Mouse (Mus musculus) midbrain, embryonic 15.5 days (tissue): ENCODE data around the gene Csdc2. TPM values are rescaled to one million over a fixed set of nuclear protein-coding genes. Genes with fewer than 3 reads are reported as not detected.
"Not testable (repeated sequence)": the region's sequence is repeated elsewhere in the genome, so short reads cannot be mapped to it uniquely, and the experiment has no call there.

Experiments
- ATAC-seq: fragments of 200-750 bp; cut with Nextera tagmentation; replicated peaks from 2 replicates; pipeline ENCODE4 v1.8.0; 2017; ENCODE audit warnings: moderate TSS enrichment
- H3K27ac ChIP-seq: fragments of 300-500 bp; sonication (generic); 2 replicates; pipeline ENCODE4 v1.5.1; 2015; ENCODE audit warnings: mild to moderate bottlenecking, inconsistent platforms
- H3K27me3 ChIP-seq: fragments of 300-500 bp; sonication (generic); replicated peaks from 2 replicates; pipeline ENCODE4 v1.6.1; 2015; ENCODE audit warnings: inconsistent platforms
- H3K36me3 ChIP-seq: fragments of 300-500 bp; sonication (generic); replicated peaks from 2 replicates; pipeline ENCODE4 v1.6.1; 2015; ENCODE audit warnings: inconsistent platforms
- H3K4me1 ChIP-seq: fragments of 300-500 bp; sonication (generic); 2 replicates; pipeline ENCODE4 v1.6.1; 2015; ENCODE audit warnings: inconsistent platforms
- H3K4me2 ChIP-seq: fragments of 300-500 bp; sonication (generic); 2 replicates; pipeline ENCODE4 v1.6.1; 2015; ENCODE audit warnings: inconsistent platforms, mild to moderate bottlenecking, moderate library complexity
- H3K4me3 ChIP-seq: fragments of 300-500 bp; sonication (generic); 2 replicates; pipeline ENCODE4 v1.5.1; 2015; ENCODE audit warnings: mild to moderate bottlenecking, inconsistent platforms
- H3K9ac ChIP-seq: fragments of 300-500 bp; sonication (generic); 2 replicates; pipeline ENCODE4 v1.6.1; 2015; ENCODE audit warnings: mild to moderate bottlenecking, inconsistent platforms
- H3K9me3 ChIP-seq: fragments of 300-500 bp; sonication (generic); 2 replicates; pipeline ENCODE4 v1.6.1; 2016; ENCODE audit warnings: inconsistent platforms
- WGBS: fragments of 180-500 bp; shearing (Covaris S2); methylation state at CpG from one replicate; pipeline ENCODE4 v1.1.7; 2015; ENCODE audit warnings: mixed read lengths; 5-methylcytosine and 5-hydroxymethylcytosine counted together
- polyA plus RNA-seq: library from polyadenylated mRNA; unstranded; fragments of >200 nt; fragmentation: Nextera tagmentation; extraction: Ambion mirVana; gene quantifications from 2 replicates; pipeline ENCODE4 v1.2.1, GENCODE M21; 2015

Csdc2 gene
- polyA plus RNA-seq, 1 experiment from 2014 or later, result 250 TPM

DNA sequence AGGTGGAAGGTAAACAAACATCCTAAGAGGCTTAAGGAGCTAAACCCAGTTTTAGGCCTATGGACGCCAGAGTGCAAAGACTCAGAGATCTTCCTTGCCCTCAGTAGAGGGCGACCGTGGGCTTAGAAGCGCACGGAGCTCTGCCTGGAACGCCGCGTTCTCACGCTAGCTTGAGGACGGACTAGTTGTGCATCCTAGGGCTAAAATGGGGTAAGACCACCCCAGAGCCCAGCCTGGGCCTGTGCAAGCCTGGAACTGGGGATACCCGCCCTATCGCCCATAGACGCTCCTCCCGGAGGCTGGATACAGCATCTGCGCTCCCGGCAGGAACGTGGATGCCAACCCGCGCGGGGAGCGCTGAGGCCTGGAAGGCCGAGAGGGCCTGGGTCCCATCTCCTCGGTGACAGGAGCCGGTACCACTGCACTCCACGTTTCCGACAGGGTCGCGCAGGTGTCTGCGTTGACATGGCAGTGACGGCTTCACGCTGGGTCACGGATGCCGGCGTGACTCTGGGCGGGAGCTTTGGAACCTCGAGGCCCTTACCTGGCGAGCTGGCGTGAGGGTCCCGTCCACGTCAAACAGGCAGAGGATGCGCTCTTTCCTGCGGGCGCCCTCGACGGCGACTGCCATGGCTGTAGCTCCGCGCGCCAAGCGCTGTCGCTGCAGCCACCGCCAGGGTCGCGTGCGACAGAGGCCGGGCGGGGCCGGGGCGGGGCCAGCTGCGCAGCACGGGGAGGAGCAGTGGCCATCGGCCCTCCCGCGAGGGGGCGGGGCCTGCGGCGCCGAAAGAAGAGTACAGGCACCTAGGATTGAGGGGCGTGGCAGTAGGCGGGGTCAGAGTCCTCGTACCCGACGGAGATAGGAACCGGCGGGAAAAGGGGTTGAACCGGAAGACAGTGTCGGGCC is 23.9 kb downstream of the Csdc2 start, which contains the start of gene Pmm1:
Pmm1 (minus strand) TSS at position 760 of the 907 bp plus-strand sequence.
- Histone ChIP-seq H3K36me3 (peaks cover 1% of the 10 kb centered on the region), H3K4me1 (peaks cover 7% of the 10 kb centered on the region), H3K4me3 (peak within 1 kb of the TSS; percentile 51), H3K9me3 (no peaks in the 10 kb centered on the region), H3K27ac (peak within 1 kb of the TSS; percentile 87), H3K27me3 (no peaks in the 10 kb centered on the region), H3K9ac (peak within 1 kb of the TSS; percentile 57), H3K4me2 (peak within 1 kb of the TSS; percentile 75)
- WGBS, result under 1% methylated on average over 76 of the region's 77 CpGs
- ATAC-seq, result peak; percentile 97

- Histone ChIP-seq H3K36me3 (no peaks in the 10 kb centered on the region), H3K4me3 (peak overlapping the region; percentile 51), H3K9ac (peak overlapping the region; percentile 25; the same call in 1 of the 2 replicates), H3K4me1 (peaks cover 7% of the 10 kb centered on the region), H3K9me3 (no peaks in the 10 kb centered on the region), H3K27ac (peak overlapping the region; percentile 87), H3K4me2 (peak overlapping the region; percentile 75), H3K27me3 (no peaks in the 10 kb centered on the region)
- 4% methylated on average over 7 of the region's 8 CpGs for WGBS
- no peak; the same call in 1 of the 2 replicates for ATAC-seq
Observed at GRCm38 (mm10) chr15:81961078-81961451, 24.5 kb downstream of the Csdc2 start.

GRCm38 (mm10) chr15:81964262-81964661 is 27.7 kb downstream of the Csdc2 start:
- 70% methylated on average over 1 of the region's 1 CpGs for WGBS
- H3K36me3 ChIP-seq, result no peaks in the 10 kb centered on the region
- H3K4me3 ChIP-seq, result no peak overlapping the region
- H3K4me2 ChIP-seq, result no peak overlapping the region
- no peaks in the 10 kb centered on the region for H3K9me3 ChIP-seq
- no peak overlapping the region for H3K27ac ChIP-seq
- ATAC-seq, result no peak
- no peaks in the 10 kb centered on the region for H3K27me3 ChIP-seq
- H3K4me1 ChIP-seq, result peaks cover 7% of the 10 kb centered on the region
- no peak overlapping the region for H3K9ac ChIP-seq

DNA sequence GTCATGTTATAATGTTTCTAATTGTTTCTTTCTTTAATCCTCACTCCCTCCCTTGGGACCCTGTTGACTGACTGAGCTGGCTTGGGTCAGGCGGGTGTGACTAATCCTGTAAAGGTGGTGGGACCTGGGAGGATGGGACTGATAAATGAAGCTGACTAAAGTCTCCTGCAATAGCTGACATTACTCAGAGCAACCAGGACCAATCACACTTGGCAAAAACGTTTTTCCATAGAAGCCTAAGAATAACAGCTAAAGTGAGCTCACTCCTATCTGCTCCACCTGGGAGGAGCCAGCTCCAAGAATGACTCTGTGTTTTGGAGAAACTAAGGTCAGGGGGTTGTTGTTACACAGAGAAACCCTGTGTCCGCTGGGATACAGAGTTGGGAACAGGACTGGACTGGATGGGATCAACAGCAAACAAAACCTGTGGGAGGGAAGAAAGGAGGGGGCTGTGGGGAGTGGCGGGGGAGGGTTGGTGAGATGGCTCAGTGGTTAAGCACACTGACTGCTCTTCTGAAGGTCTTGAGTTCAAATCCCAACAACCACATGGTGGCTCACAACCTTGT is 28.5 kb downstream of the Csdc2 start:
- no peaks in the 10 kb centered on the region for H3K27me3 ChIP-seq
- no peak overlapping the region for H3K4me2 ChIP-seq
- H3K4me3 ChIP-seq, result no peak overlapping the region
- no peak for ATAC-seq
- H3K9ac ChIP-seq, result no peak overlapping the region
- H3K4me1 ChIP-seq, result no peaks in the 10 kb centered on the region
- H3K9me3 ChIP-seq, result no peaks in the 10 kb centered on the region
- H3K36me3 ChIP-seq, result no peaks in the 10 kb centered on the region
- 43% methylated on average over 4 of the region's 4 CpGs for WGBS
- no peak overlapping the region for H3K27ac ChIP-seq

DNA sequence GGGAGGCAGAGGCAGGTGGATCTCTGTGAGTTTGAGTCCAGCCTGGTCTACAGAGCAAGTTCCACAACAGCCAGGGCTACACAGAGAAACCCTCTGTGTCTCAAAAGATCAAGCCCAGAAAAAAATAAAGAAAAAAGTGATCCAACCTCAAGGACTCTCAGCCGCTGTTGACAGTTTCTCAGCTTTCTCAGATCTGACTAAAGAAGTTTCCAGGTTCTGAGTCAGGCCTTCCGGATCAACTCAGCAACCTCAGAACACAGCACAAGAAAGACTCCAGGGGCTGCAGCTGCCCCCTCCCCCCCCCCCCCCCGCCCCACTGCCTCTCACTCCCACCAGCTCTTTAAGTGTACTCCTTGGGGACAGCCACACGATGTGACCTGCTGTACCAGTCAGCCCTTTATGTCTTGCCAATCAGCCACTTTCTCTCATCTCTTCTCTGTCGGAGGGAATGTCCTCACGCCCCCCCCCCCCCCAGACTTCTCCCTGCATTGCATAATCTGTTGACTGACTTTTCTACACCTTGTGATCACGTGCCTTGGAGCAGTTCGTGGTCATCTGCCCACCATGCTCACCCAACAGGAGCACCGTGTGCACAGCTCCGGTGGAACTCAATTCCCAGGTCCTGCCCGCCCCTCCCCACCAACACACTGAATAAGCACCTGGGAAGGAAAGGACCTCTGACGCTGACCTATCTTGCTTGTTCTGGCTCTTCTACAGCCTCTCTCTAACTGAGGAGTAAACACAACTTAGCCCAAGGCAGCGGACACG is 29.7 kb downstream of the Csdc2 start:
- no peaks in the 10 kb centered on the region for H3K4me1 ChIP-seq
- no peaks in the 10 kb centered on the region for H3K27me3 ChIP-seq
- no peak overlapping the region for H3K9ac ChIP-seq
- H3K9me3 ChIP-seq, result no peaks in the 10 kb centered on the region
- H3K36me3 ChIP-seq, result no peaks in the 10 kb centered on the region
- no peak overlapping the region for H3K4me2 ChIP-seq
- H3K4me3 ChIP-seq, result no peak overlapping the region
- WGBS, result 85% methylated on average over 12 of the region's 14 CpGs
- no peak overlapping the region for H3K27ac ChIP-seq
- no peak for ATAC-seq

DNA sequence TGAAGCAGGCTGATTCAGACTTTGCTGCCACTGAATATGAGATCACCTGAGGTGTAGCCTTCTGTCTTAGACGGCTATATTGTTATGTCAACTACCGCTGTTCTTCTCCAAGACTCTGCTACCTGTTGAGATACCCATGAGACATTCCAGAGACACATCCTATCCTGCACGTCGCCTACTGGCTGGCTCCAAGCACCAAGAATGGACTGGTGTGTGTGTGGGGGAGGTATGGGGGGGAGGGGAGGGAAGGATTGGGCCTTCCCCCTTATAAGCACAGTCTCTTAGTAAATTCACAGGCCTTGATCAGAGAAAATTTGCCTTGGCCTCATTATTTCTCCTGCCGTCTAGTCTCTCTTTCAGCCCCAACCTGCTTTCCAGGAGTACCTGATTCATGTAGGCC is 31.3 kb downstream of the Csdc2 start:
- WGBS, result 88% methylated on average over 5 of the region's 5 CpGs
- H3K4me2 ChIP-seq, result no peak overlapping the region
- no peak for ATAC-seq
- H3K9me3 ChIP-seq, result 0 out of 2 replicates have a peak, but pooled peaks cover 2% of the 10 kb centered on the region
- no peak overlapping the region for H3K4me3 ChIP-seq
- H3K27ac ChIP-seq, result no peak overlapping the region
- H3K4me1 ChIP-seq, result no peaks in the 10 kb centered on the region
- H3K9ac ChIP-seq, result no peak overlapping the region
- no peaks in the 10 kb centered on the region for H3K36me3 ChIP-seq
- no peaks in the 10 kb centered on the region for H3K27me3 ChIP-seq

- no peaks in the 10 kb centered on the region for H3K27me3 ChIP-seq
- H3K27ac ChIP-seq, result no peak overlapping the region
- H3K4me1 ChIP-seq, result no peaks in the 10 kb centered on the region
- ATAC-seq, result no peak
- no peak overlapping the region for H3K9ac ChIP-seq
- no peak overlapping the region for H3K4me3 ChIP-seq
- 80% methylated on average over 2 of the region's 2 CpGs for WGBS
- 0 out of 2 replicates have a peak, but pooled peaks cover 2% of the 10 kb centered on the region for H3K9me3 ChIP-seq
- no peak overlapping the region for H3K4me2 ChIP-seq
- no peaks in the 10 kb centered on the region for H3K36me3 ChIP-seq
Observed at GRCm38 (mm10) chr15:81968447-81968846, 31.9 kb downstream of the Csdc2 start.

DNA sequence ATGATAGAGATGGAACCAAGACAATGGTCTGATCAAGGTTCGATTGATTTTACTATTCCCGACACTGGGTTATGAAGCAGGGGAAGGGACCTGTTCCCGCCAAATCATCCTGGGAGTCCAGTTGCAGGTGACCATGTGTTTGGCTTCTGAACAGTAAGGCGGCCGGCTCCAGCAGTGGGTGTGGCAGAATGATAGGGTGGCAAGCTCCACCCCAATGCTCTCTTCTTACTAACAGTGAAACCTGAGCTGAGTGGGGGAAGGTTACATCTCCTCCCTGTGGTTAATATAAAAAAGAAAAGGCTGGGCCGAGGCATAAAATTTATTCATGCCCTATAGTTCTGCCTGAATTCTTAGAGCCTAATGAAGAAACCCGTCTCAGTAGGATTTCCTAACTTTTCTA is 32.6 kb downstream of the Csdc2 start:
- Histone ChIP-seq H3K36me3 (no peaks in the 10 kb centered on the region), H3K9me3 (0 out of 2 replicates have a peak, but pooled peaks cover 2% of the 10 kb centered on the region), H3K27ac (no peak overlapping the region), H3K4me3 (no peak overlapping the region), H3K27me3 (no peaks in the 10 kb centered on the region), H3K9ac (no peak overlapping the region), H3K4me1 (no peaks in the 10 kb centered on the region), H3K4me2 (no peak overlapping the region)
- ATAC-seq, result no peak
- WGBS, result 79% methylated on average over 7 of the region's 7 CpGs

GRCm38 (mm10) chr15:81969635-81970034 is 33.1 kb downstream of the Csdc2 start:
- H3K9ac ChIP-seq, H3K36me3 ChIP-seq, H3K4me3 ChIP-seq, H3K4me2 ChIP-seq, H3K27me3 ChIP-seq, H3K4me1 ChIP-seq, H3K27ac ChIP-seq, ATAC-seq, H3K9me3 ChIP-seq: not testable (repeated sequence)
- WGBS, result 69% methylated on average over 6 of the region's 6 CpGs

- not testable (repeated sequence) for H3K27ac ChIP-seq, H3K9me3 ChIP-seq, H3K4me3 ChIP-seq, ATAC-seq, H3K4me1 ChIP-seq, H3K27me3 ChIP-seq, H3K9ac ChIP-seq, H3K36me3 ChIP-seq, H3K4me2 ChIP-seq
- 80% methylated on average over 4 of the region's 4 CpGs for WGBS
Observed at GRCm38 (mm10) chr15:81970498-81970897, 33.9 kb downstream of the Csdc2 start.

GRCm38 (mm10) chr15:81975156-81975555 is 38.6 kb downstream of the Csdc2 start:
- H3K4me2 ChIP-seq, ATAC-seq, H3K4me3 ChIP-seq, H3K27ac ChIP-seq, H3K9ac ChIP-seq, H3K9me3 ChIP-seq, H3K27me3 ChIP-seq, H3K36me3 ChIP-seq, H3K4me1 ChIP-seq: not testable (repeated sequence)
- WGBS, result 89% methylated on average over 8 of the region's 8 CpGs

- Histone ChIP-seq H3K27ac (no peak within 1 kb of the TSS), H3K9me3 (no peaks in the 10 kb centered on the region), H3K4me2 (no peak within 1 kb of the TSS), H3K4me3 (no peak within 1 kb of the TSS), H3K36me3 (no peaks in the 10 kb centered on the region), H3K27me3 (no peaks in the 10 kb centered on the region), H3K4me1 (peaks cover 2% of the 10 kb centered on the region; the same call in 1 of the 2 replicates), H3K9ac (no peak within 1 kb of the TSS)
- ATAC-seq, result no peak
- whole genome bisulfite sequencing, result 93% methylated on average over 23 of the region's 23 CpGs
Observed at GRCm38 (mm10) chr15:81980321-81980720, 43.8 kb downstream of the Csdc2 start, which contains the start of gene 1700029P11Rik. Gene 1700029P11Rik, plus strand, starts transcription at chr15:81980540.
